Mouse (Mus musculus) CH12.LX (cell line): ENCODE measurements around the gene Hist1h3c. TPM values are rescaled to one million over a fixed set of nuclear protein-coding genes. Genes with fewer than 3 reads are reported as not detected.

ENCODE experiments used
- DNase-seq: peaks from one replicate; pipeline ENCODE4 v3.0.0-alpha.2; 2013; ENCODE audit errors: extremely low read depth
- H3K27ac ChIP-seq: 2 replicates; pipeline ENCODE4 v1.5.1; 2012; ENCODE audit warnings: low read depth, mild to moderate bottlenecking, control low read depth, moderate library complexity; ENCODE audit not compliant: insufficient read depth
- H3K27me3 ChIP-seq: replicated peaks from 2 replicates; pipeline ENCODE3; 2012; ENCODE audit warnings: inconsistent platforms
- H3K36me3 ChIP-seq, 2 experiments: replicated peaks in 1 of 2; 2 replicates each; pipeline versions ENCODE3 to v1.6.1; 2012; ENCODE audit warnings: inconsistent platforms in 1 of 2, low read length in 1 of 2, mild to moderate bottlenecking in 1 of 2, mixed read lengths in 1 of 2, moderate library complexity in 1 of 2; ENCODE audit not compliant: control insufficient read depth in 1 of 2, insufficient read depth in 1 of 2
- H3K4me1 ChIP-seq, 2 experiments: 2 replicates each; pipeline ENCODE4 v1.6.1; 2012; ENCODE audit warnings: inconsistent platforms in 1 of 2, moderate library complexity in 1 of 2; ENCODE audit not compliant: insufficient read depth in 2 of 2, control insufficient read depth in 1 of 2
- H3K4me2 ChIP-seq: 2 replicates; pipeline ENCODE4 v1.6.1; 2012; ENCODE audit warnings: low read depth, mild to moderate bottlenecking, control low read depth; ENCODE audit not compliant: poor library complexity, insufficient read depth, severe bottlenecking
- H3K4me3 ChIP-seq, 3 experiments: fragments of 150-350 bp in 1 of 3; sonication (generic) in 1 of 3; replicated peaks in 1 of 3; 2 replicates each; pipeline versions ENCODE3 to v1.5.1; 2011 to 2012; ENCODE audit warnings: low read depth in 2 of 3, low read length in 2 of 3, mild to moderate bottlenecking in 2 of 3, moderate library complexity in 2 of 3, control low read depth in 1 of 3, improper control_type of control experiment in 1 of 3, inconsistent platforms in 1 of 3, mixed read lengths in 1 of 3; ENCODE audit not compliant: poor library complexity in 1 of 3
- H3K79me2 ChIP-seq: replicated peaks from 2 replicates; pipeline ENCODE4 v1.6.1; 2012; ENCODE audit warnings: mild to moderate bottlenecking, moderate library complexity; ENCODE audit not compliant: control insufficient read depth, poor library complexity, insufficient read depth, severe bottlenecking; ENCODE audit errors: extremely low read depth
- H3K9ac ChIP-seq: 2 replicates; pipeline ENCODE4 v1.6.1; 2012; ENCODE audit warnings: low read depth, mild to moderate bottlenecking, control low read depth, moderate library complexity; ENCODE audit not compliant: insufficient read depth
- H3K9me3 ChIP-seq: replicated peaks from 2 replicates; pipeline ENCODE3; 2012; ENCODE audit warnings: low read length, inconsistent platforms, mixed read lengths
- BHLHE40 ChIP-seq: IDR thresholded peaks from 2 replicates; pipeline ENCODE4 v1.6.1; 2011; ENCODE audit warnings: mild to moderate bottlenecking, low read depth, low read length, improper control_type of control experiment
- CHD1 ChIP-seq: IDR thresholded peaks from 2 replicates; pipeline ENCODE4 v1.6.1; 2012; ENCODE audit warnings: low read depth, low read length, improper control_type of control experiment, inconsistent platforms
- CHD2 ChIP-seq: IDR thresholded peaks from 2 replicates; pipeline ENCODE4 v1.6.1; 2011; ENCODE audit warnings: low read length, improper control_type of control experiment
- CTCF ChIP-seq, 2 experiments: IDR thresholded peaks in 1 of 2; conservative IDR thresholded peaks in 1 of 2; 2 replicates each; pipeline ENCODE4 v1.5.1; 2011 to 2012; ENCODE audit warnings: low read depth in 2 of 2, low read length in 2 of 2, improper control_type of control experiment in 1 of 2, inconsistent platforms in 1 of 2, mild to moderate bottlenecking in 1 of 2, moderate library complexity in 1 of 2
- E2F4 ChIP-seq: IDR thresholded peaks from 2 replicates; pipeline ENCODE4 v1.6.1; 2011; ENCODE audit warnings: low read depth, low read length, improper control_type of control experiment; ENCODE audit not compliant: insufficient replicate concordance
- ELF1 ChIP-seq: IDR thresholded peaks from 2 replicates; pipeline ENCODE4 v1.6.1; 2014; ENCODE audit warnings: low read depth, mild to moderate bottlenecking, inconsistent platforms, low read length, improper control_type of control experiment
- EP300 ChIP-seq: IDR thresholded peaks from 2 replicates; pipeline ENCODE4 v1.6.1; 2011; ENCODE audit warnings: low read length, improper control_type of control experiment
- ETS1 ChIP-seq: conservative IDR thresholded peaks from 2 replicates; pipeline ENCODE4 v1.6.1; 2012; ENCODE audit warnings: low read depth, mild to moderate bottlenecking, inconsistent platforms, low read length, improper control_type of control experiment, moderate library complexity
- GABPA ChIP-seq: IDR thresholded peaks from 2 replicates; pipeline ENCODE4 v1.6.1; 2012; ENCODE audit warnings: low read depth, low read length, improper control_type of control experiment, inconsistent platforms; ENCODE audit not compliant: insufficient replicate concordance
- HCFC1 ChIP-seq: IDR thresholded peaks from 2 replicates; pipeline ENCODE4 v1.6.1; 2012; ENCODE audit warnings: low read depth, mild to moderate bottlenecking, inconsistent platforms, low read length, improper control_type of control experiment
- IRF4 ChIP-seq: IDR thresholded peaks from 2 replicates; pipeline ENCODE4 v1.6.1; 2014; ENCODE audit warnings: low read depth, mild to moderate bottlenecking, inconsistent platforms, low read length, improper control_type of control experiment
- JUN ChIP-seq: IDR thresholded peaks from 2 replicates; pipeline ENCODE4 v1.6.1; 2011; ENCODE audit warnings: low read depth, mild to moderate bottlenecking, low read length, improper control_type of control experiment, moderate library complexity; ENCODE audit not compliant: insufficient read depth
- JUND ChIP-seq: conservative IDR thresholded peaks from 2 replicates; pipeline ENCODE4 v1.6.1; 2011; ENCODE audit warnings: low read depth, low read length, improper control_type of control experiment
- KAT2A ChIP-seq: IDR thresholded peaks from 2 replicates; pipeline ENCODE4 v1.6.1; 2012; ENCODE audit warnings: low read length, improper control_type of control experiment, inconsistent platforms; ENCODE audit not compliant: insufficient replicate concordance
- MAFK ChIP-seq: IDR thresholded peaks from 2 replicates; pipeline ENCODE4 v1.6.1; 2011; ENCODE audit warnings: low read length, improper control_type of control experiment; ENCODE audit not compliant: insufficient replicate concordance
- MEF2A ChIP-seq: IDR thresholded peaks from 2 replicates; pipeline ENCODE4 v1.6.1; 2014; ENCODE audit warnings: low read depth, mild to moderate bottlenecking, inconsistent platforms, low read length, improper control_type of control experiment, borderline replicate concordance
- MYC ChIP-seq: IDR thresholded peaks from 2 replicates; pipeline ENCODE4 v1.6.1; 2011; ENCODE audit warnings: low read depth, mild to moderate bottlenecking, improper control_type of control experiment, low read length
- NELFE ChIP-seq: IDR thresholded peaks from 2 replicates; pipeline ENCODE4 v1.6.1; 2011; ENCODE audit warnings: low read depth, low read length, improper control_type of control experiment
- NRF1 ChIP-seq: IDR thresholded peaks from 2 replicates; pipeline ENCODE4 v1.6.1; 2014; ENCODE audit warnings: low read depth, mild to moderate bottlenecking, inconsistent platforms, low read length, improper control_type of control experiment, moderate library complexity
- PAX5 ChIP-seq: IDR thresholded peaks from 2 replicates; pipeline ENCODE4 v1.6.1; 2012; ENCODE audit warnings: low read length, inconsistent platforms, mixed read lengths
- POLR2A ChIP-seq: IDR thresholded peaks from 2 replicates; pipeline ENCODE4 v1.6.1; 2011; ENCODE audit warnings: low read depth, mild to moderate bottlenecking, improper control_type of control experiment, low read length
- POLR2AphosphoS2 ChIP-seq: IDR thresholded peaks from 2 replicates; pipeline ENCODE4 v1.6.1; 2011; ENCODE audit warnings: low read depth, low read length, improper control_type of control experiment
- RAD21 ChIP-seq: IDR thresholded peaks from 2 replicates; pipeline ENCODE4 v1.6.1; 2011; ENCODE audit warnings: low read depth, mild to moderate bottlenecking, low read length, improper control_type of control experiment, moderate library complexity
- SMC3 ChIP-seq: IDR thresholded peaks from 2 replicates; pipeline ENCODE4 v1.6.1; 2011; ENCODE audit warnings: low read depth, low read length, improper control_type of control experiment
- TBP ChIP-seq: conservative IDR thresholded peaks from 2 replicates; pipeline ENCODE4 v1.6.1; 2011; ENCODE audit warnings: low read depth, low read length, improper control_type of control experiment
- TCF12 ChIP-seq: IDR thresholded peaks from 2 replicates; pipeline ENCODE4 v1.6.1; 2014; ENCODE audit warnings: low read depth, mild to moderate bottlenecking, inconsistent platforms, low read length, improper control_type of control experiment
- USF1 ChIP-seq: IDR thresholded peaks from 2 replicates; pipeline ENCODE4 v1.6.1; 2014; ENCODE audit warnings: low read depth, mild to moderate bottlenecking, inconsistent platforms, low read length, improper control_type of control experiment
- USF2 ChIP-seq: conservative IDR thresholded peaks from 2 replicates; pipeline ENCODE4 v1.6.1; 2011; ENCODE audit warnings: low read depth, low read length, improper control_type of control experiment
- ZC3H11A ChIP-seq: IDR thresholded peaks from 2 replicates; pipeline ENCODE4 v1.6.1; 2012; ENCODE audit warnings: low read depth, mild to moderate bottlenecking, inconsistent platforms, low read length, improper control_type of control experiment
- ZNF384 ChIP-seq: IDR thresholded peaks from 2 replicates; pipeline ENCODE4 v1.6.1; 2012; ENCODE audit warnings: low read depth, low read length, improper control_type of control experiment, inconsistent platforms
- dilution Hi-C: fragments of 300-500 bp; cut with MboI; formaldehyde crosslinking; loops from 2 replicates; pipeline ENCODE4 v1.14.3; 2020; ENCODE audit warnings: low sequenced_read_pairs; ENCODE audit not compliant: extremely low pct_unique_long_range_greater_than_20kb, extremely low pct_ligation_motif_present
- in situ Hi-C: fragments of 300-500 bp; cut with MboI; formaldehyde crosslinking; loops from 3 replicates; pipeline ENCODE4 v1.14.3; 2019; ENCODE audit warnings: low sequenced_read_pairs, low pct_ligation_motif_present, low pct_unique_long_range_greater_than_20kb, mixed read lengths
- polyA plus RNA-seq: library from polyadenylated mRNA; unstranded; fragments of >175 nt; gene quantifications from 2 replicates; pipeline ENCODE4 v1.2.1, GENCODE M21; 2012; ENCODE audit warnings: low read depth; ENCODE audit not compliant: insufficient read length
- total RNA-seq, 2 experiments: library from RNA; depleted of rRNA; stranded (reverse); fragments of 300-350 nt in 1 of 2; fragments of >200 nt in 1 of 2; gene quantifications; 2 replicates each; pipeline ENCODE4 v1.2.3; 2012 to 2014

The Hist1h3c gene
- total and polyA plus RNA-seq, 3 experiments, result 7.3 to 1,847 (median 73.1) TPM

GRCm38 (mm10) chr13:23757921-23758320 lies 12.5 kb upstream of the Hist1h3c start:
- in situ Hi-C loops, result loop anchor here (25.0 kb wide), 1 partner anchor 1721 kb away; the partner anchor contains the start of genes Hist1h2ag, Hist1h2ah, Hist1h2bj and Hist1h2bk
- H3K36me3 ChIP-seq, result no peaks in the 10 kb centered on the region
- H3K4me2 ChIP-seq, result 0 out of 2 replicates have a peak overlapping the region, but pooled peaks have one; percentile 7
- H3K27ac ChIP-seq, result peak overlapping the region; percentile 42; the same call in 1 of the 2 replicates
- peak overlapping the region in 1 of 3 experiments; percentile 1 for H3K4me3 ChIP-seq
- H3K9ac ChIP-seq, result peak overlapping the region; percentile 9; the same call in 1 of the 2 replicates
- TF ChIP-seq MEF2A, result no peak
- TF ChIP-seq TBP, result no peak
- no peak for TF ChIP-seq POLR2A
- TF ChIP-seq NELFE, result no peak
- no peak for TF ChIP-seq KAT2A
- no peak for TF ChIP-seq JUND
- TF ChIP-seq ETS1, result no peak
- TF ChIP-seq ELF1, result no peak
- TF ChIP-seq POLR2AphosphoS2, result no peak
- no peak for TF ChIP-seq CTCF (conservative IDR thresholded peaks at IDR 0.05 in 1 of 2, IDR thresholded peaks at IDR 0.05 in 1 of 2; ENCODE audit: low read depth in 2 of 2, low read length in 2 of 2)
- TF ChIP-seq GABPA, result no peak
- TF ChIP-seq E2F4, result no peak
- no peak for TF ChIP-seq MAFK
- no peak for TF ChIP-seq ZC3H11A
- no peak for TF ChIP-seq ZNF384
- TF ChIP-seq EP300, result no peak
- no peak for TF ChIP-seq CHD2
- no peak for TF ChIP-seq USF2
- no peaks in the 10 kb centered on the region for H3K27me3 ChIP-seq
- H3K4me1 ChIP-seq, result peaks cover 3 to 44% of the 10 kb centered on the region in 2 experiments; a peak in 3 of 4 replicates
- no peak for DNase-seq
- no peaks in the 10 kb centered on the region for H3K9me3 ChIP-seq
- dilution Hi-C loops, result no loop called here
- H3K79me2 ChIP-seq, result no peaks in the 10 kb centered on the region

DNA sequence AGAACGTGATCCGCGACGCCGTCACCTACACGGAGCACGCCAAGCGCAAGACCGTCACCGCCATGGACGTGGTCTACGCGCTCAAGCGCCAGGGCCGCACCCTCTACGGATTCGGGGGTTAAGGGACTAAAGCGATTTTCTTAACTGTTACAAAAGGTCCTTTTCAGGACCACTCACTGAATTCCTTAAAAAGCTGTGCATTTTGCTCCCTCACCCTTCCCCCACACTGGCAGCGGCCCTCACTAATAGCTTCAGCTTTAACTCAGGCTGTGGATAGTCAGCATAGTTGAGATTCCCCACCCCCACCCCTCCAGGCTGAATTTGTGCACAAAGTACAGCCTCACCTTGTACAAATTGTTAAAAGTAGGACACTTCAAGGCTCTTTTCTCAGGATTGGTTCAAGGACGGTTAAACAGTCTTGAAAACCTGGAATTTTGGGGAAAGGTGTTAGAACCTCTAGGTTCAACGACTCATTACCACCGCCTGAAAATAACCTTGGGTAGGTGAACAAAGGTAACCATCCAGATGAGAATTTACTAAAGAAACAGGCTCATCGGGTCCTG lies 11.9 kb upstream of the Hist1h3c start:
- in situ Hi-C loops, result loop anchor here (25.0 kb wide), 1 partner anchor 1720 kb away; the partner anchor contains the start of genes Hist1h2ag, Hist1h2ah, Hist1h2bj and Hist1h2bk
- dilution Hi-C loops, result no loop called here
- H3K4me2 ChIP-seq, result peak overlapping the region; percentile 98
- no peaks in the 10 kb centered on the region for H3K79me2 ChIP-seq
- no peak for DNase-seq
- H3K27ac ChIP-seq, result peak overlapping the region; percentile 86
- peak overlapping the region; percentile 90 for H3K9ac ChIP-seq
- H3K36me3 ChIP-seq, result no peaks in the 10 kb centered on the region
- no peaks in the 10 kb centered on the region for H3K9me3 ChIP-seq
- H3K4me3 ChIP-seq, result peak overlapping the region; percentile 1 to 51 (median 35)
- H3K27me3 ChIP-seq, result no peaks in the 10 kb centered on the region
- peaks cover 3 to 44% of the 10 kb centered on the region in 2 experiments; a peak in 3 of 4 replicates for H3K4me1 ChIP-seq
- peak; percentile 37; the same call in 1 of the 2 replicates for TF ChIP-seq BHLHE40
- TF ChIP-seq MAFK, result no peak
- no peak for TF ChIP-seq CTCF (conservative IDR thresholded peaks at IDR 0.05 in 1 of 2, IDR thresholded peaks at IDR 0.05 in 1 of 2; ENCODE audit: low read depth in 2 of 2, low read length in 2 of 2)
- no peak for TF ChIP-seq HCFC1
- peak; percentile 24; the same call in 1 of the 2 replicates for TF ChIP-seq TCF12
- no peak for TF ChIP-seq JUN
- TF ChIP-seq IRF4, result peak; percentile 4; the same call in 1 of the 2 replicates
- TF ChIP-seq CHD2, result peak; percentile 89
- TF ChIP-seq EP300, result no peak
- peak; percentile 92; the same call in 1 of the 2 replicates for TF ChIP-seq CHD1
- TF ChIP-seq USF1, result no peak
- TF ChIP-seq SMC3, result no peak
- TF ChIP-seq ETS1, result 0 out of 2 replicates have a peak, but pooled peaks have one; percentile 19
- TF ChIP-seq MYC, result no peak
- TF ChIP-seq NRF1, result 0 out of 2 replicates have a peak, but pooled peaks have one; percentile 13
- peak; percentile 11; the same call in 1 of the 2 replicates for TF ChIP-seq MEF2A
- no peak for TF ChIP-seq GABPA
- TF ChIP-seq POLR2AphosphoS2, result peak; percentile 100
- TF ChIP-seq PAX5, result no peak
- TF ChIP-seq RAD21, result no peak
